Mouse (Mus musculus) cerebellum, adult 9-11 months (tissue): ENCODE measurements around the gene M6pr.

Experiments
- DNase-seq: peaks from one replicate; pipeline ENCODE4 v3.0.0; 2022

Gene M6pr

DNA sequence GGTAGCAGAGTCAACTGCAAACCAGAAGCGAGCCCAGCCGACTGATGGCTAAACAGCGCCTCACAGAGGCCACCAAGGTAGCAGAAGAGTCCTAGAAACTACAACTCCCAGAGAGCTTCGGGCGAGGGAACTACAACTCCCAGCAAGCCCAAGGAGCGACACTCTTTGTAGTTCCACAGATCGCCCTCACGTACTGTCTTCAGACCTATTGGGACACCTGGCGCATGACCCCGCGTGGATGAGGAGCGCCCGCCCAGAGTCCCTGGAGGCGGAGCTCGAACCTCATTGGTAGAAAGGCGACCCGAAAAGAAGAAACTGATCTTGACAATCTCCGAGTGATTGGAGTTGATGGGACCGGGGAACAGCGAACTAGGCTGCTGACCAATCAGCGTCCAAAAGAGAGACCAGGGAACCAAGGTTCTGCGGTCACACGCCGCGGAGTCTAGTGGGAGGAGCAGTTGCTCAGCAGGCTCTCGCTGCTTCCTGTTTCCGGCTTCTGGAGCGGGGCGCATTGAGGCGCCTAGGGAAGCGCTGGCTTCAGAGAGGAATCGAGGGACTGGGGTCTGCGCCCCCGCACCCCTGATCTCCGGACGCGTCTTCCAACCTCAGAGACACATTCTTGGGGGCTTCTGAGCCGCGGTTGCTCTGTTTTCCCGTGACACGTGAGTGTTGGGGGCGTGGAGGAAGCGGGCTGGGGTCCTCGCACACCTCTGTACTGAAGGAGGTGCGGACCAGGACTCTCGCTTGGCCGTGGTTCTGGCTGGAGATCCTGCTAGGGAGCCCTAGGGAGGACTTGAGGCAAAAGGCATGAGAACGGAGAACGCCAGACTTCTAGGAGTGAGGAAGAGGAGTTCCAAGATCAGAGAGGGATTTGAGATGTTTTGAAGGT is at the start of gene M6pr:
Gene M6pr, plus strand, starts transcription at position 216 of the 889 bp plus-strand sequence.
- peak; percentile 99 for DNase-seq

DNA sequence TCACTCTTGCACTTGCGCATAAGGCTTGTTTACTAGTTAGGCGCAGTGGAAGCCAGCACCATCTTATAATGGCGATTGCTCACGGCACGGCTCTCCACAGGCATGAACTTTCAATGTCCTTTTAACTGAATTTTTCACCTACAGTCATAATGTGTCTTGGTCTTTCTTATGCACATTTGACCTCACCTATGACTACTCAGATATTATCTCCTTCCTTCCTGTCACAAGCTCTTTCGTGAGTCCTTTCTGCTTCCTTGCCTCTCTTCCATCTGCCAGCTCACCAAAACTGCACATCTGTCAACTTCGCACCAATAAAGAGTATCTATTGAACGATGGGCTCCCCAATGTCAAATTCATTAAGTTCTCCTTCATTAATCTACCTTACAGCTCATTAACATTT is 46.0 kb upstream of the M6pr start:
- DNase-seq: no peak

DNA sequence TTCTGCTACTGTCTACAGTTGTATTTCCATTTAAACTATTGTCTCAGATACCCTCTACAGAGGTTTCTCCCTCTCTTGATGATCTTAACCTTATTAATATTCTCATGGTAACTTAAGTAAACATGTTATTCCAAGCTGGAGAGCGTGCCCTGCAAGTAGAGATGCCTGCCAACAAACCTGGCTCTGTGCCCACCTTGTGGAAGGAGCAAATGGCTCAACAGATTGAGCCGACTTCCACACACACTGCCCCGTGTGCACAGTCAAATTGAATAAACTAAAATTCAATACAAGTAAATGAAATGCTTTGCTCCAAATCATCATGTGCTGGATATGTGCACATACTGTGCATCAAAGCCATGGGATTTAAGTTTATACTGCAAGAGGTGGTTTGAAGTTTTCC is 40.0 kb upstream of the M6pr start:
- DNase-seq: peak; percentile 91

DNA sequence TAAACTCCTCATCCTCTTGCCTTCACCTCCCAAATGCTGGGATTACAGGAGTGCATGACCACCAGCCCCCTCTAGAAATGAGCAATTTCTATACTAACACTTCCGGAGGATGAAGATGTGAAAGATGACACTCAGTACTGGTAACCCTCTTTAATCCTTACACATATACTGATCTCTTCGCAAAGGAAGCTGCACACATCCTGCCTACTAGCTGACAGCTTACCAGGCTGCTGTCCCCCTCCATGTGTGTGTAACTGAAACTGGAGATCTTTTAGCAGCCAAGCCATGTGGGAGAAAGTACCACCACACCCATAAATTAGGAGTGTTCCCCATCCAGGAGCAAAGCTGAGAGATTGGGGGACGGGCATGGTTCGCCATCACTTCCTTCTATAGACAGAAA is 39.4 kb upstream of the M6pr start:
- no peak for DNase-seq

DNA sequence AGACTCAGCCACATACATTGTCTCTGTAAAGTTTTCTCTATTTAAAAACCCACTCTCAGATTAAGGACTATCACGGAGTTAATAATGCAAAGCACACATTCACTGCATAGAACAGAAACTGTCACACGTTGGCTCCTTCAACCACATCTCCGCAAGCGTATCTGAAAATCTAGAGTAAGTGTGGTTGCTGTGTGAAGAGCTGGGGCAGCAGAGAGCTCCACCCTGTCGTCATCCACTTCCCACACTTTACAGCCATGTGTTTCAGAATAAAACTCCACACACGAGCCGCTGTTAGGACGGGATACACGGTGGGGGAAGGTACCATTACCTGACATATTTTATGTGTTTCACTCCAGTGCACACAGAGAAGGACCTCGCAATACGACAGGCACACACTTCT is 38.4 kb upstream of the M6pr start:
- no peak for DNase-seq

DNA sequence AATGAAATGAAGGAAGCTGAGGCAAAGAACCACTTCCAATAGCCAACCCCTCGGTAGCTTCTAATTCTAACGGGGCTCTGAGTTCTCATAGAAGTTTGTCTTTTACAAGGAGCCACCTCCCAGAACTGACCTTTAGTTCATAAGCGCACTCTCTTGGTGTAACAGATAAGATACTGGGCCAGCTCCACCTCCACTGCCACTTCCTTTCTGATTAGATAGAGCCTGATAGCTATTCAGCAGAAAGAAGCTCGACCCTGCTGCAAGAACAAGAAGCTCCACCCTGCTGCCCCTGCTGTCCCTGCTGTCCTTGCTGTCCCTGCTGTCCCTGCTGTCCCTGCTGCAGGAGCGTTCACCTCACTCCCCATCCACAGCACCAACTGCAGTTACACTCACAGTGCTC is 34.0 kb upstream of the M6pr start:
- no peak for DNase-seq

DNA sequence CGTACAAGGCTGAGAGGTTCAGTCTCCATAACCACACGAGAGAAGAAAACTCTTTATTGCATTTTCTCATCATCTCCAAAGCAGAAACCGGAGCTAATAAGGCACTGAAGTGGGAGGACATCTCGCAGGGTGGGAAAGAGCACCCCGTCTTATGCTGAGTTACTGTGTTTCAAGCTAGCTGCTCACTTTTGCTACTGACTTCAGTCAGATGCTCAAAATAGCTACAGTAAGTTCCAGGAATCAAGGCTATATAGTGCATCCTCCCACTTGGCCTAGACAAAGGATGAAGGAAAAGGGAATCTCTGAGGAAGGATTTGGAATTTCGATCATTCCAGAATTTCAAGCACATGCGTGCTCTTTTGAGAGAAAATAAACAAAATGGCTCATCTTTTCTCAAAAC is 32.0 kb upstream of the M6pr start:
- no peak for DNase-seq

DNA sequence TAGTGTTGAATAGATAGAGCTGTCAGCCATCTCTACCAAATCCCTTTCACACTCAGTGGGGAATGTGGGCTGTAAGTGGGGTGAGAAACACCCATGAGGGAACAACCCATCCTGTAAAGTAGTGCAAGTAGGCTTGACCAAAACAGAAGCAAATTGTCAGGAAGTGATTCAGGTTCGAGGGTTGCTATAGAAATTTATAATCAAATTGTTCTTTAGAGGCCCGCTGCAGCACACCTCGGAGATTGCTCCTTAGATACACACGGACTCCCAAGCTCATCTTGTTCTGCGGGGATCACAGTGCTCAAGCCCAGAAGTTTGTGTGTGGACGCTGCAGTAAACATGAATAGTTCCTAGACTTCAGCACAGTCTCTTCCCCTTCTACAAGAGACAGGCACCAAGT is 25.7 kb upstream of the M6pr start, which contains the start of gene Klrg1:
Gene Klrg1, minus strand, starts transcription at position 101 of the 400 bp plus-strand sequence.
- DNase-seq: no peak

DNA sequence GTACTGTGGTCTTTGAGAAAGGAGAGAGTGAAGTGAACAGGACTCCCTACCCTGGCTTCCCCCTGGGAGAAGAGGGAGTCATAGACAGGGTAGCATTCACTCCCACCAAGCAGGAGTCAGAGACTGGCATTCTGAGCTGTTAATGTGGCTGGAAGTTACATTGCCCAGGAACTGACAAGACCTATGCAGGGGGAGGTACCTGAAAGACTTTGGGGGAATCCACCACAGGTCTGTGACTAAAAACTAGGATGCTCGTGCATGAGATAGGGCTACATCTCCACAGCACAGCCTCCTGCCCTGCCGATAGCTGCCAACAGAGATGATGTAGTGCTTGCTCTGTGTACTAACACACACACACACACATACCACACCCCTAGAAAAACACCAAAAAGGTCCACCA is 25.1 kb upstream of the M6pr start:
- no peak for DNase-seq

DNA sequence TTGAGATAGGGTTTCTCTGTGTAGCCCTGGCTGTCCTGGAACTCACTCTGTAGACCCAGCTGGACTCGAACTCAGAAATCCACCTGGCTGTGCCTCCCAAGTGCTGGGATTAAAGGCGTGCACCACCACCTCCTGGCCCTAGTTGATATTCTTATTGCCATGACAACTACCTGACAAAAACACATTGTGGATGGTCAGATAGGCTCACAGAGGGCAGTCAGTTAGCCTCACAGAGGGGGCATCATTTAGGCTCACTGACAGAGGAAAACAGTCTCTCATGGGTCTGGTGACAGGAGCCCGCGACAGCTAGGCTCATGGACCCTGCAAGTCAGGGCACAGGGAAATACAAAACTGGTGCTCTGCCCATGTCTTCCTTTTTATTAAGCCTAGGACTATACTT is 24.2 kb upstream of the M6pr start:
- no peak for DNase-seq

DNA sequence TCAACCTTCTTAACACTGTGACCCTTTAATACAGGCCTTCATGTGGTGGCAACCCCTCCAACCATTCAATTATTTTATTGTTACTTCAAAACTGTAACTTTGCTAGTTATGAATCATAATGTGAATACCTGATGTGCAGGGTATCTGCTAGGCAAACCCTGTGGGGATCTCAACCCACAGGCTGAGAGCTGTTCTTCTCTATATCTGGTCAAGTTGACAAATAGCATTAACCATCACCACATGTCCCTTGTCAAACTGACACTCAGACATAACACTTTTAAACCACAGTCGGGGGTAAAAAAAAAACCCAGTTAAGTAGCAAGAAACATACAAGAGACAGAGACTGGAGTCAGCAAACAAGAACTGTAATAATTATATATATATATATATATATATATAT is 23.7 kb upstream of the M6pr start:
- no peak for DNase-seq

DNA sequence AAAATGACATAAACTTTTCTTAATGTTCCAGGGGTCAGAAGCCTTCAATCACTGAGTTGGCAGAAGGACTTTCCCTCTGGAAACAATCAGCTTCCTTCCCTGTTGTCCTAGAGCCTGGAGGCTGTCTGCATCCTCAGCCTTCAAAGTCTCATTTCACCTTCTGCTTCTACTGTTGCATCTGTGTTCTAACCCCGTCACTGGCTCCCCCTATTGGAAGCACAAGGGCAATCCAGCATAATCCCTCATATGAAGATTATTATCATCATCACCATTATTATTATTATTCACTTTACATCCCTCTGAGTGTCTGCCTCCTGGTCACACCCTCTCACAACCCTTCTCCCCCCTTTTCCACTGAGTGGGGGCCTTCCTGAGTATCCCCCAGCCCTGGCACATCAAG is 20.3 kb upstream of the M6pr start:
- no peak for DNase-seq

DNA sequence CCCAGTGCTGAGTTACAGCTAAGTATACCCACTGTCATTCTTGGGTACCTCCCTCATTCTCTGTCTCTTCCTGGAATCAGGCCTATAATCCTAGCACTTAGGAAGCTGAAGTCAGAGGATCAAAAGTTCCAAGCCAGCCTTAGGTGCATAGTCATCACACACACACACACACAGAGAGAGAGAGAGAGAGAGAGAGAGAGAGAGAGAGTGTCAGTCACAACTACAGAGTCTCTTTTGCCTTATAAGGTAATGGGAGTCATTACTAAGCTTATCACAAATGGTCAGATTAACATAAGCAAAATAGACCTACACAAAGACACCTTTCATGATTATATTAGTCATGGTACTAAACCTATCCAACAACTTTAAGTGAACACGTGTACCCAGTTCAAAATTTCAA is 19.2 kb upstream of the M6pr start:
- no peak for DNase-seq

DNA sequence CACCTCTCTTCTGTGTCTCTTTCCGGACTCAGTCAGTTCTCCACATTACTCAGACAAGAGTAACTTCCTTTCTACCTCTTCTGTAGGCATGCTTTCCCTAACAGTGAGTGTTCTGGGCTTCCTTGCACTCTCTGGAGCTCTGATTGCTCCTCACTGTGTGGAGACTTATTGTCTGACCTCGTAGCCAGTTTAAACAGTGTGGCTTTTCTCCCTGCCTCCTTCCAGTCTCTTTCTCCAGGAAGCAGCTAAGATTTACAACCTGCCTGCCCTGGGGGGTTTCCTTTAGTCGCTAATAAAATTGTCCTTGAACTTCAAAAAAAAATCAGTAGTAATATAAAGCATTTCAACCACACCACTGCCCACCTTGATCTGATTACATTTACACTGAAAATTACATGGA is 18.3 kb upstream of the M6pr start:
- DNase-seq: no peak

DNA sequence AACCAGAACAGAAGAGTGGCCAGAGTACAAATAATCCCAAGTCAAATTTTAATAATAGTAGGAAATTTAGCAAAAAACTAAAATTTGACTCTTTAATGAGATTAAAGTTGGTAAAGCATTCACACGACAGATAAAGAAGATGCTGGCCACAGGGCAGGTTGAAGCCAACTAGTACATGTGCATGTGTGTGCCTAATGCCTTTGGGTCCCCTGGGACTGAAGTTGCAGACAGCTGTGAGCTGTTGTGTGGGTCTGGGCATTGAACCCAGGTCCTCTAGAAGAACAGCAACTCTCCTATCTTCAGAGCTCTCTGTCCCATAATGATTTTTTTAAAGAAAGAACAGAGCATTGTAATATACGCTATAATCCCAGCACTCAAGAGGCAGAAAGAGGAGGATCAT is 17.3 kb upstream of the M6pr start:
- no peak for DNase-seq

DNA sequence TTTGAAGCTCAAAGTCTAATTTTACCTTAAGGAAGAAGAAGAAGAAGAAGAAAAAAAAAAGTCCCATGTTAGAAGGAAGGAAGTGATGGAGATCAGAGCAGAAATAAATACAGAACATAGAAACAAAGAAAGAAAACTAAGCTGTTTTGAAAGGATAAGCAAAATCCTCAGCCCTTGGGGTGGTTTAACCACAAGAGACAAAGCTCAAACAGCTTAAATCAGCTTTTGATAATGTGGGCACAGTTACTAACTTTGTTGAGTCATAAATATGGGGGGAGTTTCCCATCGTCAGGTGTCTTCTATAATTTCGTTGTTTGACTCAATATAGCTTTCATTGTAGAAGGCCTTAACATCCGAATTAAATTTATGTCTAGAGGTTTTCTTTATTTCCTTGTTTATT is 16.8 kb upstream of the M6pr start:
- no peak for DNase-seq

DNA sequence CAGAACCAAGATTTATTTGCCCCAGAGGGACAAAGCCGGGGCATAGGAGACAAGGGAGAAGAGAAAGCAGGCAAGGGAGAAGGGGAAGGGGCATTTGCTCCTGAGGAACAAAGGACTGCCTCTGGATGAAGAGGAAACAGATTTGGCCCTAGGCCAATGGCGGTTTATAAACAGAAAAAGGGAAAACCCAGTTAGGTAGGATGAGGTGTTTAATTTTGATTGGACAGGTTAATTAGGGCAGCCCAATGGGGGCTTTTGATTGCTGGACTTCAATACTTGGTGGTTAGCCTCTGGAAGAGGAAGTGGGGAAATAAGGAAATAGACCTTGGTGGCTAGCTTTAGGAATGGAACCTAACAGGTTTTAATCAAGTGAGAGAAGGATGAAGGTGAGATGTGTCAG is 16.3 kb upstream of the M6pr start:
- no peak for DNase-seq

DNA sequence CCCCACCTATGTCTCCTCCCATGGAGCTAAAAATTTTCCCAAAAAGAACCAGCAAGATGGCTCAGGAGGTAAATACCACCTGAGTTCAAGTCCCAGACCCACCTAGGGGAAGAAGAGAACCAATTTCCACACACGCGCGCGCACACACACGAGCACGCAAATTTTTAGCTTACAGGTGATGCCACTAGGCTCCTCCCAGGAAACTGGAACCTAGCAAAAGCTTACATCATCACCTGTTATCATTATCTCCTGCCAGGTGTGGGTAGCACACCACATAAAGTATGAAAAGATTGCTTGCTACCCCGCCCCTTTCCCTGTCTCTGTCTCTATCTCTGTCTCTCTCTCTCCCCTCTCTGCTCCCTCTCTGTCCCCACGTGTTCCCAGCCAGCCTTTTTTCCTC is 15.4 kb upstream of the M6pr start:
- DNase-seq: no peak

DNA sequence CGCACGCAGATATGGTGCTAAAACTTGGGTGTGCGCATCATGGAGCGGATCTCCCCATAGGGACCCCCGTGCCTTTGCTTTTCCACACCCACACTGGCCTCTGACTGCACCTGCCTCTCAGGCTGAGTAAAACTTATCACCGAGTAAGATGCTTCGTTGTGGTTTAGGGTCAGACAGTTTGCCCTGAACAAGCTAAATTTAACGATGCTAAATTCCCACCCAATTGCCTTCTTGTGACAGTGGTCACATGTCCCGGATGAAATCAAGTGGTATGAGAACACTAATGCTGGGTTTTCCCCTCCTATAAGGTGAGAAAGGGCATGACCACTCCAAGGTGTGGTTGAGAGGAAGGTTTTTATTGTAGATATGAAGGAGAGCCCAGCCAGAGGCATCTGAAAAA is 14.7 kb upstream of the M6pr start:
- no peak for DNase-seq

DNA sequence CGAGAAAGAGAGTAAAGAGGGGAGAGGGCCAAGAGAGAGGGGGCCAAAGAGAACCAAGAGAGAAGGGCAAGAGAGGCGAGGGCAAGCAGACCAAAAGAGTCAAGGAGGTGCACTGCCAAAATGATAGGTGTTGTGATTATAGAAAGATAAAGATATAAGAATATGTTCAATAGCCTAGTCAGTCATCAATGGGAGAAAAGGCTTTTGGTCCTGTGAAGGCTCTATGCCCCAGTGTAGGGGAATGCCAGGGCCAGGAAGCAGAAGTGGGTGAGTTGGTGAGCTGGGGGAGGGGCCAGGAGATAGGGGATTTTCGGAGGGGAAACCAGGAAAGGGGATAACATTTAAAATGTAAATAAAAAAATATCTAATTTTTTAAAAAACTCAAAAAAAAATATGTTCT is 14.2 kb upstream of the M6pr start:
- no peak for DNase-seq

DNA sequence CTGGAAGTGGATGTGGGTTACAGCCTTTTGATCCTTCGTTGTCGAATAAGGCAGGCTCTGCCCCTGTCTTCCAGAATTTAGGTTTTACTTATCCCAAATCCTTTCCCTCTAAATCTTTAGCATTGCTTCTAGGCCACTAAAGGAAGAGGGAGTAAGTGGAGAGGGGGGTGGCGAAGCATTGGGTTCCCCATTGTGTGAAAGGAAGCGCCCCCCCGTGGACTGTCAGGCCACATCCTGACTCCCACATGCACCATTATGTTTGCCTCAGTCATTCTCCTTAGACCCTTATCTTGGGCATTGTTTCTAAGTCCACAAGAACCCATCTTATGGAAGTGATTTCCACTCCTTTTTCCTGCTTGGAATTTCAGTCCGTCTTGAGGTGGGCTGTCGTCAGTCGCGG is 13.3 kb upstream of the M6pr start:
- no peak for DNase-seq

DNA sequence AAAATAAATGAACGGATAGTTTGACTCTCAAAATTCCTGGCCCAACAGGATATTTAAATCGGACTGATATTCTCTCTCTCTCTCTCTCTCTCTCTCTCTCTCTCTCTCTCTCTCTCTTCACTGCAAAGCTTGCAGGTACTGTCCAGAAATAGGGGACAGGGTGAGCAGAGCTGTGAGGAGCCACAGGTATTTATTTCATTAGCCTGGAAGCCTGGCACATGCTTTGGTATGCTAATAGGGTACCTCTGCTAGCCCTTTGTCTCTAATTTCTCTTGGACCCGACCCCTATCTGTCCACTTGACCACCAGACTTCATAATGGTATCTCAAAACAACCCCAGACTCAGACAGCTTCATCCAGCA is 11.6 kb upstream of the M6pr start:
- no peak for DNase-seq

DNA sequence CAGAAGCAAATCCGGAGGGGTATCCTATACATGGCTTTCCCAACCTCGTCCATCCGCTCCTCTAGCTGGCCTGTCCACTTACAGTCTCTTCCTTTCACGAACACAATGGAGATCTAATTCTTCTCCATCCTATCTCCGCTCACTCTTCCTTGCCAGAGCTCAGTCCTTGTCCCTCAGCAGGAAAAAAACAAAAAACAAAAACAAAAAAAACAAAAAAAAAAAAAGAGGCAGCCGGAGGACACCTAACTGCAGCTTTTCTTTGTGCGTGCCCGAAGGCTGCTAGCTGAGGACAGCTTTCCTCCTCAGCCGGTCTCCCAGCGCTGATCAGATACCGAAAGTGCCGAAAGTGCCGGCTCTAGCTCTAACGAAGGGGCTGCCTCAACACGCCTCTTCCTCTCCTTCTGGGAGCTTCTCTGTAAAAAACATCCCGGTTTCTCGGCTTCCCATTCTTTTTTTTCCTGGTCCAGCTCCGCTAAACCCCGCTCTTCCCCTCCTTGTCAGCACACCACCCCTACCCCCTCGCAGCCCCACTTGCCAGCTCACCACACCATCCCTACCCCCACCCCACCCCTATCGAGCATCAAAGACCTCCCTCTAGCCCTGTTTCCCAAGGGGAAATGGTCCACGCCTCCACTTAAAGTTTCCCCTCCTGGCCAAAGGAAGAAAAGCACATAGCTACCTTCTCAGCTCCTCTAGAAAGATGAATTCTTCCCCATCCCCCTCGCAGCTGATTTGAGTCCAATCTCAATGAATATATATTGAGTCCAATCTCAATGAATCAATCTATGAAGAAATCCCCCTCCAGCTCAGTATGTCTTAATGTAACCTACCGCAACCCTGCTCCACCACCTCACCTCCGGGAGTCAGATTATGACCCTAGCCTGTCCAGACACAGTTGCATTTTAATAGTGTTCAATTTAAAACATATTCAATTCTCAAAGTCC is 11.0 kb upstream of the M6pr start:
- DNase-seq: no peak

DNA sequence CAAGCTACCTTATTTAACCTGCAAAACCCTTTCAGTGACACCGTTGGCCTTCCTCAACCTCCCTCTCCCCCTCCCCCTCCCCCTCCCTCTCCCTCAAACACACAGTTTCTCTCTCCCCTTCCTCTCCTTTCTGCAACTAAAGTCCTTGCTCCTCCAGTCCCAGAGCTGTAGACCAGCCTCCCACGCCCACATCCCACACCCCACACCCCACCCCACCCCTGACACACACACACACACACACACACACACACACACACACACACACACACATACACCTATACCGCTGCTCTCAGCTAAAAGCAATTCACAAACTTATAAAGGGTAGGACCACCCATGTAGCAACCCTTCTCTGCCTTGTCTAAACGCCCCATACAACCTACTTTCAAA is 10.3 kb upstream of the M6pr start:
- DNase-seq: no peak
